Mouse (Mus musculus) cerebellum, adult 9-10 months (tissue): ENCODE results near the gene Gm4303.
"Not testable (repeated sequence)": the region's sequence is repeated elsewhere in the genome, so short reads cannot be mapped to it uniquely, and the experiment has no call there.

Experiments
- DNase-seq: peaks from one replicate; pipeline ENCODE4 v3.0.0; 2022

The Gm4303 gene

GRCm38 (mm10) chr10:100345672-100346071 is at the start of gene Gm4303:
Gm4303 (plus strand) TSS chr10:100345972.
- not testable (repeated sequence) for DNase-seq

DNA sequence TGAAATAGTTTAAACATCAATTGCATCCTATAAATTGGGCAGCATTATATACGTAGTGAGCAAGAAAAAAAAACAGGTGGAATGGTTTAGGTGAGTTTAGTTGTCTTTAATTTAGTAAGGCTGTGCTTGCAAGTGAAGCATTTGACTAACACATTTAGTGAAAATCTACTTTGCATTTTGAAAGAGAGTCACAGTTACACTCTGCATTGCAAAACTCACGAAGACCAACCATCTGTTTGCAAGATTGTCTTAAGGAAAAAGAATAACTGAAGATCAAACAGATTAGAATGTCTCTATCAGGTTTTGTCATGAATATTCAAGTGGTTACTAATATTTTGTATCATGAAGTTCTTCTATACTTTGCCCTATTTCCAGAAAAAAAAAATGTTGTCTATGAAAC is 49.7 kb upstream of the Gm4303 start:
- no peak for DNase-seq

GRCm38 (mm10) chr10:100300106-100300505 is 45.7 kb upstream of the Gm4303 start:
- DNase-seq, result not testable (repeated sequence)

- DNase-seq, result not testable (repeated sequence)
Measured at GRCm38 (mm10) chr10:100335376-100335775, 10.4 kb upstream of the Gm4303 start, which contains the start of gene Gm4301. Gm4301 (plus strand) TSS chr10:100335676.

- not testable (repeated sequence) for DNase-seq
Measured at GRCm38 (mm10) chr10:100340536-100340935, 5.2 kb upstream of the Gm4303 start, which contains the start of gene Gm4302. Gm4302 (plus strand) TSS chr10:100340836.

DNA sequence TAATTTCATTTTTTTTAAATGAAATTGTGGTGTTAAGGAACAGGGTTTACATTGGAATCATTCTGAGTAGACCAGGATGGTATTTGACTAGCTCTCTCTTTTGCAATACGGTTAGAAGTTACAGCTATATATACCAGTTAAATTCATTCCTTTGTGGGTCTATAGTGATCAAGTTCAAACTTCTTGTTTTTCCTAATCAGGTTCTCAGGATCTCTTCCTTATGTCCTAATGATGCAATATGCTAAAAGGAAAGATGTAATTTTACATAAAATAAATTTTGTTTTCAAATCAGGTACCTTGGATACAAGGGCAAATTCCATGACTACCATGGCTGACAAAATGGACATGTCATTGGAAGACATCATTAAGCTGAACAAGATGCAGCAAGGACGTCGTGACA is 5.0 kb downstream of the Gm4303 start, which contains the start of gene Gm4305:
Gm4305 (plus strand) TSS at position 301 of the 400 bp plus-strand sequence.
- DNase-seq, result not testable (repeated sequence)

- DNase-seq, result not testable (repeated sequence)
Measured at GRCm38 (mm10) chr10:100356841-100357240, 11.1 kb downstream of the Gm4303 start.

DNA sequence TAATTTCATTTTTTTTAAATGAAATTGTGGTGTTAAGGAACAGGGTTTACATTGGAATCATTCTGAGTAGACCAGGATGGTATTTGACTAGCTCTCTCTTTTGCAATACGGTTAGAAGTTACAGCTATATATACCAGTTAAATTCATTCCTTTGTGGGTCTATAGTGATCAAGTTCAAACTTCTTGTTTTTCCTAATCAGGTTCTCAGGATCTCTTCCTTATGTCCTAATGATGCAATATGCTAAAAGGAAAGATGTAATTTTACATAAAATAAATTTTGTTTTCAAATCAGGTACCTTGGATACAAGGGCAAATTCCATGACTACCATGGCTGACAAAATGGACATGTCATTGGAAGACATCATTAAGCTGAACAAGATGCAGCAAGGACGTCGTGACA is 15.3 kb downstream of the Gm4303 start, which contains the start of gene Gm4307:
Gm4307 (plus strand) TSS at position 301 of the 400 bp plus-strand sequence.
- not testable (repeated sequence) for DNase-seq

DNA sequence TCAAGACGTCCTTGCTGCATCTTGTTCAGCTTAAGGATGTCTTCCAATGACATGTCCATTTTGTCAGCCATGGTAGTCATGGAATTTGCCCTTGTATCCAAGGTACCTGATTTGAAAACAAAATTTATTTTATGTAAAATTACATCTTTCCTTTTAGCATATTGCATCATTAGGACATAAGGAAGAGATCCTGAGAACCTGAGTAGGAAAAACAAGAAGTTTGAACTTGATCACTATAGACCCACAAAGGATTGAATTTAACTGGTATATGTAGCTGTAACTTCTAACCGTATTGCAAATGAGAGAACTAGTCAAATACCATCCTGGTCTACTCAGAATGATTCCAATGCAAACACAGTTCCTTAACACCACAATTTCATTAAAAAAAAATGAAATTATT is 36.7 kb downstream of the Gm4303 start, which contains the start of gene Gm4312:
Gm4312 (minus strand) TSS at position 101 of the 400 bp plus-strand sequence.
- not testable (repeated sequence) for DNase-seq
